Mouse (Mus musculus) layer of hippocampus, postnatal 36 days (tissue): ENCODE measurements around the gene Erf. TPM values are rescaled to one million over a fixed set of nuclear protein-coding genes. Genes with fewer than 3 reads are reported as not detected.

Experiments
- DNase-seq, 2 experiments: peaks; one replicate each; pipeline ENCODE4 v3.0.0; 2022
- microRNA-seq, 2 experiments: library from miRNA; unstranded; fragments of <30 nt; microRNA quantifications; one replicate each; pipeline ENCODE4 v1.2.0; 2021
- total RNA-seq, 2 experiments: library from RNA; stranded (reverse); gene quantifications; 2 replicates each; pipeline ENCODE4 v1.2.3; 2021

The Erf gene
- total RNA-seq, 2 experiments from 2014 or later, result 34.3 to 35.4 TPM

- DNase-seq, result no peak
Observed at GRCm38 (mm10) chr7:25205355-25206093, 45.0 kb downstream of the Erf start.

GRCm38 (mm10) chr7:25203624-25204023 is 46.9 kb downstream of the Erf start:
- no peak for DNase-seq

DNA sequence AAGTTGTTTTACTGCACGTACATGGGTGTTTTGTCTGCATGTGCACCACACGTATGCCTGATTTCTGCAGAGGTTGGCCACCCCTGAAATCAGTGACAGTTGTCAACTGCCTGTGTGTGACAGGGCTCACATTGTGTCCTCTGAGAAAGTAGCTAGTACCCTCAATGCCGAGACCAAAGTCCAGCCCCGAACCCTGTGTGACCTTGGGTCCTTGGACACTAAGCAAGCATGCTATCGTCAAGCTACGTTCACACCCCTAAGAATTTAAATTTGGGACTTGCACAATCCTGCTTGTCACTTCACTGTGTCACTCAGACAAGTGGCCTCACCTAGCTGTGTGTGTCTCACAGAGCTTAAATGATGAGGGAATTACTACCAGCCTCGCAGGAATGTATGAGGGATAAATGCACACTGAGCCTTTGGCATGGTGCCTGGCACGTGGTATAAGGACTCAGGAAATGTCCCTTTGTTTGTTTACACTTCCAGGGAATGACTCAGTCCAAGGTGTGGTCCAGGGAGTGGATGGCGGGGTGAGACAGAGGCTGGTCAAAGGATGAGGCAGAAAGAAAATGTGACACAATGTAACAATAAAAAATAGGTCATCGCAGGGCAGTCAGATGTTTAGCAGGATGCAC is 53.1 kb downstream of the Erf start:
- DNase-seq, result no peak

- DNase-seq, result no peak
Observed at GRCm38 (mm10) chr7:25196107-25196506, 54.5 kb downstream of the Erf start.

- DNase-seq, result no peak
Observed at GRCm38 (mm10) chr7:25195148-25195547, 55.4 kb downstream of the Erf start.

Small RNAs within 50 kb of the gene (microRNA-seq; reads per million reads assigned to microRNA genes)
- gene Mir7048, result 0 reads per million in 2 experiments

Other genes starting within 250 kb of the Erf start
- gene Atp1a3, start 244.8 kb downstream of the Erf start, total RNA-seq, result 1,000 to 10,000 TPM; 2,432 to 2,476 TPM
- gene Grik5, start 178.4 kb downstream of the Erf start, total RNA-seq, result 100 to 1,000 TPM; 234 to 242 TPM
- gene Zfp574, start 178.2 kb downstream of the Erf start, total RNA-seq, result 10 to 100 TPM; 28.4 to 30.0 TPM
- 1 to 10 TPM; 9.4 to 9.6 TPM for gene Pou2f2, start 71.0 kb downstream of the Erf start, total RNA-seq
- 10 to 100 TPM; 26.1 to 28.0 TPM for gene Dedd2, start 30.1 kb downstream of the Erf start, total RNA-seq
- 10 to 100 TPM; 11.6 to 12.5 TPM for gene Zfp526, start 29.3 kb downstream of the Erf start, total RNA-seq
- gene Gsk3a, start 12.9 kb downstream of the Erf start, total RNA-seq, result 100 to 1,000 TPM; 195 to 201 TPM
- 100 to 1,000 TPM; 173 to 213 TPM for gene Cic, start 16.9 kb upstream of the Erf start, total RNA-seq
- 10 to 100 TPM; 21.2 to 25.9 TPM for gene Pafah1b3, start 47.2 kb upstream of the Erf start, total RNA-seq
- not detected for gene Prr19, start 50.6 kb upstream of the Erf start, total RNA-seq
- gene Tmem145, start 55.3 kb upstream of the Erf start, total RNA-seq, result 10 to 100 TPM; 24.5 to 26.0 TPM
- gene Megf8, start 66.4 kb upstream of the Erf start, total RNA-seq, result 10 to 100 TPM; 95.3 to 95.9 TPM
- not detected for gene Cnfn, start 119.0 kb upstream of the Erf start, total RNA-seq
- 10 to 100 TPM in 1 of 2 experiments, 1 to 10 TPM in 1; 7.3 to 10.4 TPM for gene Lipe, start 147.9 kb upstream of the Erf start, total RNA-seq
- gene Cxcl17, start 162.1 kb upstream of the Erf start, total RNA-seq, result not detected
- 1 to 10 TPM; 2.8 to 3.0 TPM for gene Ceacam1, start 226.8 kb upstream of the Erf start, total RNA-seq